16 mouse cellular contexts compared by ENCODE assay signal in genomic region chr13:75223944-75224343, GRCm38 (mm10).
"Had no signal": no experiment of that assay in that cellular context is flagged by ENCODE, and none has a peak within 500 bp of the region (broad histone marks: within the 10 kb centered on the region; RNA-seq: fewer than 3 reads in every experiment).

No protein-coding gene starts in this region.

- H3K9ac ChIP-seq: neural tube, embryonic 13.5 days; neural tube, embryonic 15.5 days; stomach, embryonic 15.5 days had no signal

- H3K36me3 ChIP-seq: neural tube, embryonic 13.5 days; neural tube, embryonic 15.5 days; stomach, embryonic 15.5 days had no signal

- H3K4me3 ChIP-seq: neural tube, embryonic 13.5 days; neural tube, embryonic 15.5 days; stomach, embryonic 15.5 days had no signal

- H3K4me1 ChIP-seq: neural tube, embryonic 13.5 days; neural tube, embryonic 15.5 days; stomach, embryonic 15.5 days had no signal

- H3K9me3 ChIP-seq: neural tube, embryonic 13.5 days; neural tube, embryonic 15.5 days; stomach, embryonic 15.5 days had no signal

- DNase-seq: retina, postnatal 1 day; right cerebral cortex, adult 18-20 months; right cerebral cortex, postnatal 14 days; right cerebral cortex, postnatal 25 days; right cerebral cortex, postnatal 4 days; spleen, adult 18-20 months; thymus, adult 18-20 months; thymus, adult 2 months; thymus, postnatal 14 days; thymus, postnatal 25 days; thymus, postnatal 36 days; thymus, postnatal 4 days had no signal

- H3K27ac ChIP-seq: neural tube, embryonic 13.5 days; neural tube, embryonic 15.5 days; stomach, embryonic 15.5 days; stomach, postnatal 0 days had no signal

- H3K4me2 ChIP-seq: neural tube, embryonic 13.5 days; neural tube, embryonic 15.5 days; stomach, embryonic 15.5 days had no signal

- H3K27me3 ChIP-seq: neural tube, embryonic 13.5 days; neural tube, embryonic 15.5 days; stomach, embryonic 15.5 days had no signal
